Mouse (Mus musculus) bone marrow macrophage, adult 2 months (primary cell): ENCODE measurements around the gene Dbx1.

Source experiments
- CTCF ChIP-seq: IDR thresholded peaks from 2 replicates; pipeline ENCODE4 v1.5.1; 2012; ENCODE audit warnings: low read depth, mild to moderate bottlenecking, low read length, moderate library complexity
- POLR2A ChIP-seq: IDR thresholded peaks from 2 replicates; pipeline ENCODE4 v1.6.1; 2012; ENCODE audit warnings: mild to moderate bottlenecking, low read depth, low read length, borderline replicate concordance

GRCm38 (mm10) chr7:49635074-49635621, 1.5 kb downstream of the Dbx1 start:
- TF ChIP-seq POLR2A = no peak
- no peak for TF ChIP-seq CTCF
